Mouse (Mus musculus) limb, embryonic 10.5 days (tissue): ENCODE data around the gene Cd80. TPM values are rescaled to one million over a fixed set of nuclear protein-coding genes. Genes with fewer than 3 reads are reported as not detected.

ENCODE experiments used
- DNase-seq: peaks from one replicate; pipeline ENCODE4 v3.0.0-alpha.2; 2017; ENCODE audit warnings: low spot score
- H3K27ac ChIP-seq: fragments of 300-500 bp; sonication (generic); 2 replicates; pipeline ENCODE4 v1.5.1; 2016; ENCODE audit warnings: mild to moderate bottlenecking
- H3K27me3 ChIP-seq: fragments of 300-500 bp; sonication (generic); 2 replicates; pipeline ENCODE4 v1.6.1; 2016; ENCODE audit warnings: low read depth, mild to moderate bottlenecking; ENCODE audit not compliant: poor library complexity, severe bottlenecking
- H3K36me3 ChIP-seq: fragments of 300-500 bp; sonication (generic); 2 replicates; pipeline ENCODE4 v1.6.1; 2016; ENCODE audit warnings: mild to moderate bottlenecking, moderate library complexity
- H3K4me1 ChIP-seq: fragments of 300-500 bp; sonication (generic); 2 replicates; pipeline ENCODE4 v1.6.1; 2016
- H3K4me3 ChIP-seq: fragments of 300-500 bp; sonication (generic); 2 replicates; pipeline ENCODE4 v1.5.1; 2016; ENCODE audit warnings: mild to moderate bottlenecking, moderate library complexity
- H3K9me3 ChIP-seq: fragments of 300-500 bp; sonication (generic); replicated peaks from 2 replicates; pipeline ENCODE4 v1.6.1; 2016; ENCODE audit warnings: mild to moderate bottlenecking
- WGBS: fragments of 180-500 bp; shearing (Covaris S2); methylation state at CpG from one replicate; pipeline ENCODE4 v1.1.7; 2016; 5-methylcytosine and 5-hydroxymethylcytosine counted together
- polyA plus RNA-seq: library from polyadenylated mRNA; unstranded; fragments of >200 nt; fragmentation: Nextera tagmentation; extraction: Ambion mirVana; gene quantifications from 2 replicates; pipeline ENCODE4 v1.2.1, GENCODE M21; 2016

Gene Cd80
- polyA plus RNA-seq, 1 experiment from 2014 or later = 0.29 TPM

DNA sequence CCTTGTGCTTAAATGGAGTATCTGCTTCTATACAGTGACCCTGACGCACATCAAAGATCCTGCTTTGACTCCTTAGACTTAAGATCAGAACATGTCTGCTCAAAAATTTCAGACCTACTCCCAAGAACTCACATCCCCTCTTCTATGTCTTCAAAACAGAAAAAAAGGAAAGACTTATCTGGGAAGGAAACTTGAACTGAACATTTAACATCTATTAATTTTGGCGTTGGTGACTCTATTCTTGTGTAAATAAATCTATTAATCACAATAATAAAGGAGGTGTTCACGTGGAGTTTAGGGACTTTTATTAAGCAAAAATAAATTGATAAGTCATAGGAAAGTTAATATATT lies 2.2 kb upstream of the Cd80 start:
- DNase-seq = no peak
- H3K9me3 ChIP-seq = no peaks in the 10 kb centered on the region
- H3K36me3 ChIP-seq = peaks cover 27% of the 10 kb centered on the region
- H3K27me3 ChIP-seq = no peaks in the 10 kb centered on the region
- peak overlapping the region; percentile 98 for H3K27ac ChIP-seq
- peak overlapping the region; percentile 86 for H3K4me3 ChIP-seq
- 36% methylated on average over 3 of the region's 3 CpGs for WGBS
- peaks cover 19% of the 10 kb centered on the region for H3K4me1 ChIP-seq

- peaks cover 19% of the 10 kb centered on the region for H3K36me3 ChIP-seq
- no peaks in the 10 kb centered on the region for H3K27me3 ChIP-seq
- H3K4me1 ChIP-seq = peaks cover 19% of the 10 kb centered on the region
- no peak overlapping the region for H3K27ac ChIP-seq
- no peak for DNase-seq
- no peak overlapping the region for H3K4me3 ChIP-seq
- WGBS = 95% methylated on average over 4 of the region's 4 CpGs
- H3K9me3 ChIP-seq = no peaks in the 10 kb centered on the region
Measured at GRCm38 (mm10) chr16:38453952-38454351, 1.4 kb upstream of the Cd80 start.

- WGBS = 82% methylated on average over 11 of the region's 11 CpGs
- Histone ChIP-seq H3K4me3 (no peak overlapping the region), H3K9me3 (no peaks in the 10 kb centered on the region), H3K36me3 (peaks cover 11% of the 10 kb centered on the region), H3K4me1 (peaks cover 19% of the 10 kb centered on the region), H3K27me3 (no peaks in the 10 kb centered on the region), H3K27ac (no peak overlapping the region)
- DNase-seq = no peak
Measured at GRCm38 (mm10) chr16:38454533-38455254, 667 bp upstream of the Cd80 start.

GRCm38 (mm10) chr16:38456812-38457567 lies 1.6 kb downstream of the Cd80 start:
- H3K4me1 ChIP-seq = peaks cover 9% of the 10 kb centered on the region; the same call in 1 of the 2 replicates
- no peak for DNase-seq
- H3K9me3 ChIP-seq = no peaks in the 10 kb centered on the region
- H3K36me3 ChIP-seq = no peaks in the 10 kb centered on the region
- no peaks in the 10 kb centered on the region for H3K27me3 ChIP-seq
- 61% methylated on average over 11 of the region's 11 CpGs for WGBS
- H3K27ac ChIP-seq = no peak overlapping the region
- H3K4me3 ChIP-seq = no peak overlapping the region

DNA sequence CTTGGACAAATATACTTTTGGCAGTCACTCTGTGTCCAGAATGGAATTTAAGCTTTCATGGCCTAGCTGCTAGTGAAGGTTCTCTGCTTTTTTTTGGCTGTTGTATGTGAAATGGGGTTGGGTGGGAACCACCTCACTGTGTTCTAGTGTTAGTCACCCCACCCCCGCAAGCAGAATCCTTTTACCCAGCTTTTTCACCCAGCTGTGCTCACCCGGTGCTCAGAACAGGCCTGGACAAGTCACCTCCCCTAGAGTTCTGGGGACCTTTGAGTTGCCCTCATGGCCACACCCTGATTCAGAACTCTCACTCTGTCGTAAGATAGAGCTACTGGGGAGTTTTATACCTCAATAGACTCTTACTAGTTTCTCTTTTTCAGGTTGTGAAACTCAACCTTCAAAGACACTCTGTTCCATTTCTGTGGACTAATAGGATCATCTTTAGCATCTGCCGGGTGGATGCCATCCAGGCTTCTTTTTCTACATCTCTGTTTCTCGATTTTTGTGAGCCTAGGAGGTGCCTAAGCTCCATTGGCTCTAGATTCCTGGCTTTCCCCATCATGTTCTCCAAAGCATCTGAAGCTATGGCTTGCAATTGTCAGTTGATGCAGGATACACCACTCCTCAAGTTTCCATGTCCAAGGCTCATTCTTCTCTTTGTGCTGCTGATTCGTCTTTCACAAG lies 3.4 kb downstream of the Cd80 start:
- 74% methylated on average over 6 of the region's 6 CpGs for WGBS
- no peak overlapping the region for H3K27ac ChIP-seq
- no peak overlapping the region for H3K4me3 ChIP-seq
- no peaks in the 10 kb centered on the region for H3K36me3 ChIP-seq
- H3K4me1 ChIP-seq = 0 out of 2 replicates have a peak, but pooled peaks cover 7% of the 10 kb centered on the region
- DNase-seq = no peak
- H3K27me3 ChIP-seq = no peaks in the 10 kb centered on the region
- no peaks in the 10 kb centered on the region for H3K9me3 ChIP-seq

DNA sequence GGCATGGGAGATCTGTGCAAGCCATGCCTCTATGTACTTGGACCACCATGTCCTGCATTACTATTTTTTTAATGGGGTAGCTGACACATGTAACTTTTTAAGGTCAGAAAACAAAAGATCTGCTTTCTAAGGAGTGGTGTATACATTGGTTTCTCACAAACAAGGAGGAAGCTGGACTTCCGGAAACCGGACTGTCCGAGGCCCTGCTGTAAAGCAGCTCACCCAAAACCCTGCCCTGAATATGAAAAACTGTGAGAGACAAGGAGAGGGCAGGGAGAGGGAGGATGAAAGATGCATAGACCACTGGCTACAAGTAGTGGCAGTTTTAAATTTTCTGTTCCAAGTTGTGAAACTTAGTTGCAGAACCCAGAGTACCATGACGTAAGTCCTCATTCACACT lies 4.6 kb downstream of the Cd80 start:
- no peaks in the 10 kb centered on the region for H3K27me3 ChIP-seq
- no peak for DNase-seq
- H3K4me1 ChIP-seq = 0 out of 2 replicates have a peak, but pooled peaks cover 7% of the 10 kb centered on the region
- no peaks in the 10 kb centered on the region for H3K36me3 ChIP-seq
- no peak overlapping the region for H3K27ac ChIP-seq
- no peak overlapping the region for H3K4me3 ChIP-seq
- 93% methylated on average over 4 of the region's 4 CpGs for WGBS
- H3K9me3 ChIP-seq = no peaks in the 10 kb centered on the region

DNA sequence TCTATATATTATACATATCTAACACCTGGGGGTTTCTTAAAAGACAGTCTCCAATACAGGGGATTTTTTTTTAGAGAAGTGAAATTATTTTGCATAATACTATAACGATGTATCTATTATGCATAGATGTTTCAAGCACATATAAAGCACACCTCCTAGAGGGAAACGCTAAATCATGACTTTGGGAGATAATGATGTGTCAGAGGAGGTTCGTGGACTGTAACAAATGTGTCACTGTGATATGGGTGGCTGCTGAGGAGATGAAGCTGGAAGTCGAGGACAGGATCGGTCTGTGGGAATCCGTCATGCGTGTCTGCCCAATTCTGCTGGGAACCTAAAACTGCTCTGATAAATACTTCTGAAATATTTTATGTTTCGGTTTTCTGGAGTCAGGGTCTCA lies 6.4 kb downstream of the Cd80 start:
- Histone ChIP-seq H3K27me3 (no peaks in the 10 kb centered on the region), H3K4me1 (0 out of 2 replicates have a peak, but pooled peaks cover 5% of the 10 kb centered on the region), H3K9me3 (no peaks in the 10 kb centered on the region), H3K4me3 (no peak overlapping the region), H3K36me3 (no peaks in the 10 kb centered on the region), H3K27ac (no peak overlapping the region)
- DNase-seq = no peak
- WGBS = 89% methylated on average over 8 of the region's 8 CpGs

DNA sequence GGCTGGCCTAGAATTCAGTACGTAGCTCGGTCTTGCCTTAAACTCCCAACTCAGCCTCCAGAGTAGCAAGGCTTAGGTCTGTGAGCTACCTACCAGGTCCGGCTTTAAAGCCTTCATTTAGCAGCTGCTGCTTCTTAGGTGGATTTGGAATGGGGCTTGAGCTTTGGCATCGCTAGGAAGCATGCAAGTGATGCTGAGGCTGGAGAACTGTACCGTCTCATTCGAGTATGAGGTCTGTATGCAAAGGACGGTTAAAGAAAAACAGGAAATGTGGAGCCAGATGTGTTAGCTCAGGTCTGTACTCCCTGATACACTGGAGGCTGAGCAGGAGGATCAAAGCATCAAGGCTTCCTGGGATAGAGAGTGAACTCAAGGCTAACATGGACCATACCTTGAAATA lies 6.8 kb downstream of the Cd80 start:
- no peaks in the 10 kb centered on the region for H3K9me3 ChIP-seq
- DNase-seq = no peak
- 87% methylated on average over 7 of the region's 7 CpGs for WGBS
- no peaks in the 10 kb centered on the region for H3K36me3 ChIP-seq
- 0 out of 2 replicates have a peak, but pooled peaks cover under 1% of the 10 kb centered on the region for H3K4me1 ChIP-seq
- H3K27me3 ChIP-seq = no peaks in the 10 kb centered on the region
- no peak overlapping the region for H3K27ac ChIP-seq
- H3K4me3 ChIP-seq = no peak overlapping the region

DNA sequence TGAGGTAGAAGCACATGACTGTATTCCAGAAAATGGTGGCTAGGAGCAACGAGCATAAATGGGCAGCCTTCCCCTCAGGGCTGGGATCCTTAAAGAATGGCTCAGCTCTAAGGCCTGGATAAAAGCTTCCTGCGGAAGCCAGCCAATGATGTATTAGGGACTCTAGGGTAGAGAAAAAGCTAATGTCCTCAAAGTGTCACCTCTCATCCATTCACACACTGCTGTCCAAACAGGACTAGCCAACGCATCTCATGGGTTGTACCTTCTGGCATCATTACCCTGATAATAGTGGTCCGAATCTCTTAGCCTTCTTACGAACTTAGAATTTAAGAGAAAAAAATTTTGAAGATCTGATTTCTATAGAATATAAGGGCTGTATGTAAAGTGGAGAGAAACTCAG lies 7.9 kb downstream of the Cd80 start:
- no peaks in the 10 kb centered on the region for H3K36me3 ChIP-seq
- 87% methylated on average over 5 of the region's 5 CpGs for WGBS
- no peak overlapping the region for H3K27ac ChIP-seq
- no peaks in the 10 kb centered on the region for H3K9me3 ChIP-seq
- H3K4me1 ChIP-seq = no peaks in the 10 kb centered on the region
- DNase-seq = no peak
- H3K27me3 ChIP-seq = no peaks in the 10 kb centered on the region
- no peak overlapping the region for H3K4me3 ChIP-seq

DNA sequence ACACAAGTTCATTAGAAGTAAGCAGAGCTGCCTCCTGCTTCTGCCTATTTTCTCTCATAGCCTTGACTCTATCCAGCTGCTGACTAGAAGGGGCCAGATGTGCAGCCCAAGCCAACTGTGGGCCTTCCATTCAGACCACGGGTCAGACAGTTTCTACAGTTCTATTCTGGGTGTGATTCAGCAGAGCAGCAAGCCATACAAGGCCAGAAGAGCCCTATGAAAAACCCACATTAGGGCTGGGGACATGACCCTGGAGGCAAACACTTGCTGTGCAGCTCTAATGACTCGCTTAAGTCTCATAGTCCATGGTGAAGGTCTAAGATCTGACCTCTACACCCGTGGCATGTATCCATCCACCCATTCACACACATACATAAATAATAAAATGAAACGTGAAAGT lies 10.7 kb downstream of the Cd80 start:
- no peaks in the 10 kb centered on the region for H3K36me3 ChIP-seq
- no peak overlapping the region for H3K27ac ChIP-seq
- H3K9me3 ChIP-seq = no peaks in the 10 kb centered on the region
- no peak for DNase-seq
- no peak overlapping the region for H3K4me3 ChIP-seq
- no peaks in the 10 kb centered on the region for H3K4me1 ChIP-seq
- 83% methylated on average over 4 of the region's 4 CpGs for WGBS
- no peaks in the 10 kb centered on the region for H3K27me3 ChIP-seq

GRCm38 (mm10) chr16:38467091-38467916 lies 11.9 kb downstream of the Cd80 start:
- Histone ChIP-seq H3K4me3 (no peak overlapping the region), H3K4me1 (no peaks in the 10 kb centered on the region), H3K27ac (no peak overlapping the region), H3K27me3 (no peaks in the 10 kb centered on the region), H3K9me3 (no peaks in the 10 kb centered on the region), H3K36me3 (no peaks in the 10 kb centered on the region)
- no peak for DNase-seq
- 91% methylated on average over 13 of the region's 13 CpGs for WGBS

DNA sequence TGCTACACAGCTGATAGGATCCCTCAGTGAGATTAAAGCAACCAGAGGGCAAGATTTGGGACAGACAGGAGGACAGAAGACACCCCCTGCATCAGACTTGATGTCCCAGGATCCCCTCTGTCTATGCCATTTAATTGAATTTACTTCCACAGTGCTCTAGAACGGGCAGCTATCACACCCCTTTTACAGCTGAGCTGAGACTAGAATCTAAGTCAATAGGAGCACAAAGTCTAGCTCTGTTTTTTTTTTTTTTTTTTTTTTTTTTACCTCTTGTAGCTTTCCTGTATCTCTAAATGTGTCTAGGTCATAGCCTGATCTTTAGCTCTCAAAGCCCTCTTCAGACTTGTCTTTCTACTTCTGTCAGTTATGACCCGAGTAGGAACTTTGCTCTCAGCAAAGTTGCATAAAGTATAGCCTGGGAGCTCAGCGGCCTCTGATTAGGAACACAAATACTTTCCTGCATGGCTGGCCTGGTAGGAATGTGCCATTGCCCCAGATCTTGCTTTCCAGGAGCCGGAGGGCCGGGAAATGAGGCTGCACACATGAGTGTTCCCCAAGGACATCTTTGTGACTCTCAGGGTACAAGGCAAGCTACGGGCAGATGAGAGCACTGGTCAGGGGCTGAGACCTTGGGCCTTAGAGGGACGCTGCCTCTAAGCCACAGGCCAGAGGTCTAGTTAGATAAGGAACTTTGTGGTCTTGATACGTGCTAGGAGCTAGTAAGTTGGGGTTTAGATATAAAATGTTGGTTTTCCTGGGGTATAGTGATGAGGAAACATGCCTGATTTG lies 12.8 kb downstream of the Cd80 start:
- Histone ChIP-seq H3K4me3 (no peak overlapping the region), H3K9me3 (no peaks in the 10 kb centered on the region), H3K27ac (no peak overlapping the region), H3K27me3 (no peaks in the 10 kb centered on the region), H3K36me3 (no peaks in the 10 kb centered on the region), H3K4me1 (no peaks in the 10 kb centered on the region)
- no peak for DNase-seq
- WGBS = 82% methylated on average over 8 of the region's 8 CpGs
